Mouse (Mus musculus): Measurements from ENCODE around the gene Kcnj1. TPM values are rescaled to one million over a fixed set of nuclear protein-coding genes. Genes with fewer than 3 reads are reported as not detected.

The Kcnj1 gene
- not detected for total RNA-seq (2023)

DNA sequence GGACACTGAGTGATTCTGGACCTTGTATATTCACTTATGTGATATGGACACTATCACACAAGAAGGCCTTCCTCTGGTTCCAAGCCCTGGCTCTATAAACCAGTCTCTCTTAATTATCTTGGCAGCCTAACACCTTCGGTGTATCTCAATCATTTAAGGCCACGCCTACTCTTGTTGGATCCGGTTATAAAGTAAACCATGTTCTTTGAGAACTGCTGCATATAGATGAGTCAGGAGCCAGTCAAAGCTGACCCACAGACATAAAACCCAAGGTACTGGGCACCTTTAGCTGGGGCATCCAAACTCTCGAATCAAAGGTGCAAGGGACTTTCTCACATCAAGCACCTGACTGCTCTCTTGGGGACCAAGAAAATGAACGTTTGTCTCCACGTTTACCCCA lies at the start of gene Kcnj1:
TSS of gene Kcnj1 (plus strand) at position 292 of the 400 bp plus-strand sequence.

DNA sequence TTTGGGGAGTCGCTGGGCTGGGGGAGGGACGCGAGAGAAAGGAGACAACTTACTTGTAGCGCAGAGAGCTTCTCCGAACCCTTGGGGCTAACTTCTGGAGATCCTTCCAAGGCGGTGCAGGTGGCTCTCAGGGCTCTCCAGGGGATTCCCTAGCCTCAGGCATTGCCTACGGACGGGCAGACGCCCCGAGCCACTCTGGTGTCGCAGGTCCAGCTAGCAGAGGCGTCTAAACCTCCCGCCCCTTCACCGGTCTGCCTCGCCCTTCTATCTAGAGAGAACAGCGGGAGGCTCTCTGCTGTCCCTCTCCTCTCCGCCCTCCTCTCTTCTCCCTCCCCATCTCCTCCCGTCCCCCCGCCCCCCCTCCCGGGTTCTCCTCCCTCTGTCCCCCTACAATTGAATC lies 28.2 kb upstream of the Kcnj1 start, which contains the start of gene Kcnj5:
TSS of gene Kcnj5 (minus strand) at position 300 of the 400 bp plus-strand sequence.

Other genes with a start within 250 kb of the Kcnj1 start
- not detected for gene Kcnj5, start 28.1 kb upstream of the Kcnj1 start, total RNA-seq (2023)
- gene Fli1, start 170.4 kb downstream of the Kcnj1 start, total RNA-seq (2023): 102 TPM